2 mouse cellular contexts compared by ENCODE assay signal in the genomic region with DNA sequence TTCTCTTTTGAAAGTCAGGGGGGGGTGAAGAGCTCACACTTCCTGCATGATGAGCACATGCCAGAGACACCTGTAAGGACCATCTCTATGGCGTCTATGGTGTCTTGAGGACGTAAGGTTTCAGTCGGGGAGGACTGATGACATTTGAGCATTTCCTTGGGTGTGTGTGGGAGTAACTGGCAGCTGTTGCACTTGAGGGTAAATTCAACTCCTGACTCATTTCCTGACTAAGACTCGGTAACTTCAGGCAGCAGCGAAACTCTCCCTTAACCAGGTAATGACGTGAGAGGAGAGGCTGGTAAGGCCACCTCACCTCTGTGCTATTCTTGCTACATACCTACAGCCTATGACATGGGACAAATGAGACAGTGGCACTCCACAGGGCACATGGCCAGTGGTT.
A peak's percentile ranks its signal among the peaks of the same experiment; 100 is the strongest.
TF ChIP-seq lines count a peak whose summit lies in the region.

No protein-coding gene starts in this region.

TF ChIP-seq in C2C12, 6 proteins besides CTCF, POLR2A, EP300 and RAD21:
- TF ChIP-seq MYOD1 (IDR thresholded peaks at IDR 0.05; ENCODE audit: control insufficient read depth, insufficient read length, low read depth) (peak; percentile 94), MAX (IDR thresholded peaks at IDR 0.05) (no peak)

TF ChIP-seq in CH12.LX, 34 proteins besides CTCF, POLR2A, EP300 and RAD21:
- TF ChIP-seq PAX5 (IDR thresholded peaks at IDR 0.05; ENCODE audit: low read length) (no peak), ETS1 (conservative IDR thresholded peaks at IDR 0.05; ENCODE audit: low read depth, low read length) (peak; percentile 90), RCOR1 (conservative IDR thresholded peaks at IDR 0.05; ENCODE audit: low read depth, low read length) (no peak), E2F4 (IDR thresholded peaks at IDR 0.05; ENCODE audit: insufficient replicate concordance, low read depth, low read length) (no peak), UBTF (IDR thresholded peaks at IDR 0.05; ENCODE audit: low read depth, low read length) (no peak), BHLHE40 (IDR thresholded peaks at IDR 0.05; ENCODE audit: low read depth, low read length) (peak; percentile 68), MXI1 (IDR thresholded peaks at IDR 0.05; ENCODE audit: low read depth, low read length) (no peak), IRF4 (IDR thresholded peaks at IDR 0.05; ENCODE audit: low read depth, low read length) (peak; percentile 85), MYC (IDR thresholded peaks at IDR 0.05; ENCODE audit: low read depth, low read length) (peak; percentile 77; the same call in 1 of the 2 replicates), MEF2A (IDR thresholded peaks at IDR 0.05; ENCODE audit: borderline replicate concordance, low read depth, low read length) (peak; percentile 64), TCF12 (IDR thresholded peaks at IDR 0.05; ENCODE audit: low read depth, low read length) (peak; percentile 69; the same call in 1 of the 2 replicates), ELF1 (IDR thresholded peaks at IDR 0.05; ENCODE audit: low read depth, low read length) (0 out of 2 replicates have a peak, but pooled peaks have one; percentile 42), JUND (conservative IDR thresholded peaks at IDR 0.05; ENCODE audit: low read depth, low read length) (peak; percentile 82), MAX (IDR thresholded peaks at IDR 0.05; ENCODE audit: low read length) (peak; percentile 38; the same call in 1 of the 2 replicates), SIN3A (IDR thresholded peaks at IDR 0.05; ENCODE audit: low read length) (peak; percentile 56; the same call in 1 of the 2 replicates), JUN (IDR thresholded peaks at IDR 0.05; ENCODE audit: insufficient read depth, low read depth, low read length) (peak; percentile 66; the same call in 1 of the 2 replicates)
